Mouse (Mus musculus): Measurements from ENCODE around the gene Gstm4. TPM values are rescaled to one million over a fixed set of nuclear protein-coding genes. Genes with fewer than 3 reads are reported as not detected.
A peak's percentile ranks its signal among the peaks of the same experiment; 100 is the strongest.

The Gstm4 gene
- total and polyA plus RNA-seq, 3 experiments: 2.9 to 19.1 (median 7.0) TPM

- dilution Hi-C loops (cut with MboI; ENCODE audit: extremely low pct_ligation_motif_present, extremely low pct_unique_long_range_greater_than_20kb, low sequenced_read_pairs) (no loop called here), in situ Hi-C loops (cut with MboI; ENCODE audit: low pct_ligation_motif_present, low pct_unique_long_range_greater_than_20kb, low sequenced_read_pairs) (no loop called here)
- Histone ChIP-seq H3K36me3 (replicated peaks in 1 of 2; ENCODE audit: control insufficient read depth in 1 of 2, insufficient read depth in 1 of 2, low read length in 1 of 2) (no peaks in the 10 kb centered on the region), H3K4me3 (replicated peaks in 1 of 3; ENCODE audit: low read depth in 2 of 3, low read length in 2 of 3, poor library complexity in 1 of 3) (no peak overlapping the region), H3K27ac (ENCODE audit: insufficient read depth, low read depth) (no peak overlapping the region), H3K79me2 (replicated peaks; ENCODE audit: control insufficient read depth, extremely low read depth, insufficient read depth, poor library complexity, severe bottlenecking) (no peaks in the 10 kb centered on the region), H3K9me3 (replicated peaks; ENCODE audit: low read length) (peaks cover 7% of the 10 kb centered on the region), H3K27me3 (replicated peaks) (no peaks in the 10 kb centered on the region), H3K4me2 (ENCODE audit: insufficient read depth, low read depth, poor library complexity, severe bottlenecking) (no peak overlapping the region), H3K9ac (ENCODE audit: insufficient read depth, low read depth) (no peak overlapping the region), H3K4me1 (ENCODE audit: control insufficient read depth in 1 of 2, insufficient read depth in 2 of 2) (peaks cover 4 to 51% of the 10 kb centered on the region in 2 experiments)
- no peak for DNase-seq (ENCODE audit: extremely low read depth)
- TF ChIP-seq BHLHE40 (IDR thresholded peaks at IDR 0.05; ENCODE audit: low read depth, low read length): no peak
- no peak for TF ChIP-seq SIN3A (IDR thresholded peaks at IDR 0.05; ENCODE audit: low read length)
- no peak for TF ChIP-seq UBTF (IDR thresholded peaks at IDR 0.05; ENCODE audit: low read depth, low read length)
- no peak for TF ChIP-seq ZNF384 (IDR thresholded peaks at IDR 0.05; ENCODE audit: low read depth, low read length)
Observed at GRCm38 (mm10) chr3:108050493-108050892, 5.8 kb upstream of the Gstm4 start.

GRCm38 (mm10) chr3:108048306-108048705 is 3.6 kb upstream of the Gstm4 start:
- Histone ChIP-seq H3K27me3 (replicated peaks) (no peaks in the 10 kb centered on the region), H3K36me3 (replicated peaks in 1 of 2; ENCODE audit: control insufficient read depth in 1 of 2, insufficient read depth in 1 of 2, low read length in 1 of 2) (no peaks in the 10 kb centered on the region), H3K79me2 (replicated peaks; ENCODE audit: control insufficient read depth, extremely low read depth, insufficient read depth, poor library complexity, severe bottlenecking) (no peaks in the 10 kb centered on the region), H3K27ac (ENCODE audit: insufficient read depth, low read depth) (no peak overlapping the region), H3K9me3 (replicated peaks; ENCODE audit: low read length) (no peaks in the 10 kb centered on the region), H3K9ac (ENCODE audit: insufficient read depth, low read depth) (no peak overlapping the region), H3K4me2 (ENCODE audit: insufficient read depth, low read depth, poor library complexity, severe bottlenecking) (no peak overlapping the region), H3K4me3 (replicated peaks in 1 of 3; ENCODE audit: low read depth in 2 of 3, low read length in 2 of 3, poor library complexity in 1 of 3) (no peak overlapping the region), H3K4me1 (ENCODE audit: control insufficient read depth in 1 of 2, insufficient read depth in 2 of 2) (peaks cover 4 to 56% of the 10 kb centered on the region in 2 experiments)
- no peak for TF ChIP-seq JUN (IDR thresholded peaks at IDR 0.05; ENCODE audit: insufficient read depth, low read depth, low read length)
- in situ Hi-C loops (cut with MboI; ENCODE audit: low pct_ligation_motif_present, low pct_unique_long_range_greater_than_20kb, low sequenced_read_pairs): no loop called here
- dilution Hi-C loops (cut with MboI; ENCODE audit: extremely low pct_ligation_motif_present, extremely low pct_unique_long_range_greater_than_20kb, low sequenced_read_pairs): no loop called here
- DNase-seq (ENCODE audit: extremely low read depth): no peak

- Histone ChIP-seq H3K27me3 (replicated peaks) (no peaks in the 10 kb centered on the region), H3K79me2 (replicated peaks; ENCODE audit: control insufficient read depth, extremely low read depth, insufficient read depth, poor library complexity, severe bottlenecking) (no peaks in the 10 kb centered on the region), H3K4me3 (replicated peaks in 1 of 3; ENCODE audit: low read depth in 2 of 3, low read length in 2 of 3, poor library complexity in 1 of 3) (no peak overlapping the region), H3K9me3 (replicated peaks; ENCODE audit: low read length) (no peaks in the 10 kb centered on the region), H3K27ac (ENCODE audit: insufficient read depth, low read depth) (peak overlapping the region; percentile 24; the same call in 1 of the 2 replicates), H3K4me2 (ENCODE audit: insufficient read depth, low read depth, poor library complexity, severe bottlenecking) (peak overlapping the region; percentile 51; the same call in 1 of the 2 replicates), H3K9ac (ENCODE audit: insufficient read depth, low read depth) (0 out of 2 replicates have a peak overlapping the region, but pooled peaks have one; percentile 13), H3K4me1 (ENCODE audit: control insufficient read depth in 1 of 2, insufficient read depth in 2 of 2) (peaks cover 4 to 53% of the 10 kb centered on the region in 2 experiments), H3K36me3 (replicated peaks in 1 of 2; ENCODE audit: control insufficient read depth in 1 of 2, insufficient read depth in 1 of 2, low read length in 1 of 2) (no peaks in the 10 kb centered on the region)
- in situ Hi-C loops (cut with MboI; ENCODE audit: low pct_ligation_motif_present, low pct_unique_long_range_greater_than_20kb, low sequenced_read_pairs): no loop called here
- dilution Hi-C loops (cut with MboI; ENCODE audit: extremely low pct_ligation_motif_present, extremely low pct_unique_long_range_greater_than_20kb, low sequenced_read_pairs): no loop called here
- DNase-seq (ENCODE audit: extremely low read depth): peak; percentile 42
- TF ChIP-seq NELFE (IDR thresholded peaks at IDR 0.05; ENCODE audit: low read depth, low read length) (no peak), IRF4 (IDR thresholded peaks at IDR 0.05; ENCODE audit: low read depth, low read length) (peak; percentile 36; the same call in 1 of the 2 replicates), KAT2A (IDR thresholded peaks at IDR 0.05; ENCODE audit: insufficient replicate concordance, low read length) (no peak), PAX5 (IDR thresholded peaks at IDR 0.05; ENCODE audit: low read length) (no peak), BHLHE40 (IDR thresholded peaks at IDR 0.05; ENCODE audit: low read depth, low read length) (peak; percentile 77), RCOR1 (conservative IDR thresholded peaks at IDR 0.05; ENCODE audit: low read depth, low read length) (peak; percentile 58; the same call in 1 of the 2 replicates), ETS1 (conservative IDR thresholded peaks at IDR 0.05; ENCODE audit: low read depth, low read length) (peak; percentile 71), USF1 (IDR thresholded peaks at IDR 0.05; ENCODE audit: low read depth, low read length) (peak; percentile 13; the same call in 1 of the 2 replicates), MAFK (IDR thresholded peaks at IDR 0.05; ENCODE audit: insufficient replicate concordance, low read length) (peak; percentile 88), GABPA (IDR thresholded peaks at IDR 0.05; ENCODE audit: insufficient replicate concordance, low read depth, low read length) (no peak), UBTF (IDR thresholded peaks at IDR 0.05; ENCODE audit: low read depth, low read length) (no peak), TCF12 (IDR thresholded peaks at IDR 0.05; ENCODE audit: low read depth, low read length) (peak; percentile 49; the same call in 1 of the 2 replicates), E2F4 (IDR thresholded peaks at IDR 0.05; ENCODE audit: insufficient replicate concordance, low read depth, low read length) (0 out of 2 replicates have a peak, but pooled peaks have one; percentile 63), MEF2A (IDR thresholded peaks at IDR 0.05; ENCODE audit: borderline replicate concordance, low read depth, low read length) (peak; percentile 50; the same call in 1 of the 2 replicates), SIN3A (IDR thresholded peaks at IDR 0.05; ENCODE audit: low read length) (peak; percentile 58; the same call in 1 of the 2 replicates), TBP (conservative IDR thresholded peaks at IDR 0.05; ENCODE audit: low read depth, low read length) (no peak), HCFC1 (IDR thresholded peaks at IDR 0.05; ENCODE audit: low read depth, low read length) (0 out of 2 replicates have a peak, but pooled peaks have one; percentile 35), MXI1 (IDR thresholded peaks at IDR 0.05; ENCODE audit: low read depth, low read length) (peak; percentile 12; the same call in 1 of the 2 replicates), ZNF384 (IDR thresholded peaks at IDR 0.05; ENCODE audit: low read depth, low read length) (peak; percentile 96), EP300 (IDR thresholded peaks at IDR 0.05; ENCODE audit: low read length) (peak; percentile 67), POLR2A (IDR thresholded peaks at IDR 0.05; ENCODE audit: low read depth, low read length) (no peak), ELF1 (IDR thresholded peaks at IDR 0.05; ENCODE audit: low read depth, low read length) (no peak)
Observed at GRCm38 (mm10) chr3:108046944-108047655, 2.4 kb upstream of the Gstm4 start.
